Mouse (Mus musculus) cerebellum, adult 2 months (tissue): ENCODE results near the gene Lman2.

Source experiments
- CTCF ChIP-seq: fragments of 200-500 bp; IDR thresholded peaks from 2 replicates; pipeline ENCODE4 v1.5.1; 2011; ENCODE audit warnings: low read depth, mild to moderate bottlenecking, control low read depth, low read length, moderate library complexity, borderline replicate concordance; ENCODE audit not compliant: insufficient read depth
- POLR2A ChIP-seq: fragments of 200-500 bp; IDR thresholded peaks from 2 replicates; pipeline ENCODE4 v1.6.1; 2011; ENCODE audit warnings: low read length, control low read depth, borderline replicate concordance; ENCODE audit not compliant: insufficient read depth

DNA sequence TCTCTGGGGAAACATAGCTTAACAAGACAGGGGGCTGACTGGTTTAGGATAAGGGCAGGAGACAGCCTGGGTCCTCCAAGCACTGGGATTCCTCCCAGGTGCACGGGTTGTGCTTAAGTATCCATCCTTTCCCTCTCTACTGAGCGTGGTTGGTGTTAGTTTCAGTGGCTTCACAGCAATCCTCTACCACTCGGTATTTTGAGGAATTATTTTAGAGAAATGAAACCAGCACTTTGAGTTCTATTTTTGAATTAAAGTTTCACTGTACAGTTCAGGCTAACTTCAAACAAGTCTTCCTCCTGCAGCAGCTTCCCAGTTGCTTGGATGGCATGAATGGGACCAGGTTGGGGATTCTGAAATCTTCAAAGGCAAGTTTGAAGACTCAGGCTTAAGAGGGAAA lies 44.2 kb downstream of the Lman2 start:
- TF ChIP-seq CTCF, result no peak
- TF ChIP-seq POLR2A, result no peak
